Mouse (Mus musculus) thymus, postnatal 0 days (tissue): ENCODE results near the gene Ccdc8. TPM values are rescaled to one million over a fixed set of nuclear protein-coding genes. Genes with fewer than 3 reads are reported as not detected.
"Not testable (repeated sequence)": the region's sequence is repeated elsewhere in the genome, so short reads cannot be mapped to it uniquely, and the experiment has no call there.

ENCODE experiments used
- DNase-seq: peaks from one replicate; pipeline ENCODE4 v3.0.0-alpha.2; 2015; ENCODE audit warnings: low spot score
- polyA plus RNA-seq: library from polyadenylated mRNA; unstranded; fragments of >200 nt; fragmentation: Nextera tagmentation; extraction: Ambion mirVana; gene quantifications from 2 replicates; pipeline ENCODE4 v1.2.1, GENCODE M21; 2015

The Ccdc8 gene
- polyA plus RNA-seq: 3.7 and 4.7 TPM in 2 replicates

DNA sequence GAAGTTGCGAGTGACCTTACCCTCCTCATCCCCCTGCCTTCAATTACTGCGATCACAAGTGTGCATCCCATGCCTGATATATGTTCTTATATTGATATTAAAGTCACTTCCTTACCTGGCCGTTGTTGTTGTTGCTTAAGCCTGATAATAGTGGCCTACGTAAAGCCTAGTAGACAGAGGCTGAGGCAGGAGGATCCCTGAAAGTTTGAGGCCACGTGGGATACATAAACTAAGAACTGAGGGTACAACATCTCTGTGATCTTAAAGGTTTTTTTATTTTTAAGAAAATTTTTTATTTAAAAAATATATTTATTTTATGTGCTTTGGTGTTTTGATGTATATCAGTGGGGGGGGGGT lies at the start of gene Ccdc8:
Gene Ccdc8 (plus strand): TSS at position 258 of the 357 bp plus-strand sequence.
- no peak for DNase-seq

- no peak for DNase-seq
Observed at GRCm38 (mm10) chr7:16942861-16943260, 49.6 kb upstream of the Ccdc8 start.

GRCm38 (mm10) chr7:16944061-16944807 lies 48.3 kb upstream of the Ccdc8 start, which contains the start of gene Pnmal2:
Pnmal2 (plus strand) TSS chr7:16944682.
- peak; percentile 96 for DNase-seq

DNA sequence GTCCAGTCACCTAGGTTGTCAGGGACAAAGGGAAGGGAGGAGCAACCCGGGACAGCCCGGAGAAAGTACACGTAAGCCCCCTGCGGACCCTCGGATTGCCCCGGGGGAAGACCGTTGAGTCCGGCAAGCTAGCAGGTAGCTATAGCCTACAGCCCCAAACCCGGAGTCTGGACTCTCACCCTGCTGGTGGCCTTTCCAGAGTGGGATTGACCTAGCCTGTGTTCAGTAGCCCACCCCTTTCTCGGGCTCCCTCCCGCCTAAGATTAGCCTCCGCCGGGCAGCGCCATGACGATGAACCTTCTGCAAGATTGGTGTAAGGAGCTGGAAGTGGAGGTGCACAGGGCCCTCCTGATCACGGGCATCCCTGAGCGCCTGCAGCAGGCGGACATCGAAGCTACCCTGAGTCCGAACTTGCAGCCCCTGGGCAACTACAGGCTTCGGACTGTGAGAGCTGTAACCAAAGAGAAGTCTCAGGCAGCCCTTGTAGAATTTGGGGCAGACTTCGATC lies 47.6 kb upstream of the Ccdc8 start:
- DNase-seq: no peak

GRCm38 (mm10) chr7:16945419-16945818 lies 47.1 kb upstream of the Ccdc8 start:
- no peak for DNase-seq

DNA sequence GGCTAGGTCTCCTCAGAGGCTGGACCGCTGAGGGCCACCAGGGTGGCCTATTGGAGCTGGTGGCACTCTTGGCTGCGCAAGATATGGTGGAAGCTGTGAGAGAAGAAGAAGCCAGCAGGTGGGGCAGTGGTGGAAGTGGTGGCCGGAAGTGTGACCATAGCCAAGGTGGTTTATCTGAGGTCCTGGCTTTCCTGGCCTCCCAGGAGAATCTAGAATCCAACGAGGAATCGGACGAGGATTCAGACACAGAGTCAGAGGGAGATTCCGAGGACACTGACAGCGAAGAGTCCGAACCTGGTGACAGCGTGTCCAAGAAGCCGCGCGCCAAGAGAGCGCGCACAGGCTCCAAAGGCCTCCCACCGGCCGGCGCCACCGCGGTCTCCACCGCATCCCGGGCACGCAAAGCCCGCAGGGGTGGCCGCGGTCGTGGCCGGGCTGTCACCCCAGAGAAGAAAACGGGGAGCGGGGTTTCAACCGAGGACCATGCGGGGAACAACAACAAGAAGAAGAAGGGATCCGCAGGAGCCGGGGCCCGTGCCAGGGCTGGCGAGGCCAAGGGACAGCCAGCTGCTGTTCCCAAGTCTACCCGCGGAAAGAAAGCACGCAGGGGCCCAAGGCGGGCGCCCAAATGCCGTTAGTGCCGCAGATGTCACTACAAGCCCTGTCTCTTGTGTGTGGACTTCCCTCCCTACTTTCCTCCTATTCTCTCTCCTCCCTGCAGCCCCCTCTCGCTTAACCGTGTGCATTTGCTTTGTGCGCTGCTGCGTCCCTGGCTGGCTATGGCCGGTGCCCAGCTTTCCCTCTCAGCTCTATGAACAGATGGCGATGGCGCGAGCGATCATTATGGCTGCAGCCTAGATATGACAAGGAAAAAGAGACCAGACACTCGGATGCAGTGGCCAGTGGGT lies 45.8 kb upstream of the Ccdc8 start:
- no peak for DNase-seq

DNA sequence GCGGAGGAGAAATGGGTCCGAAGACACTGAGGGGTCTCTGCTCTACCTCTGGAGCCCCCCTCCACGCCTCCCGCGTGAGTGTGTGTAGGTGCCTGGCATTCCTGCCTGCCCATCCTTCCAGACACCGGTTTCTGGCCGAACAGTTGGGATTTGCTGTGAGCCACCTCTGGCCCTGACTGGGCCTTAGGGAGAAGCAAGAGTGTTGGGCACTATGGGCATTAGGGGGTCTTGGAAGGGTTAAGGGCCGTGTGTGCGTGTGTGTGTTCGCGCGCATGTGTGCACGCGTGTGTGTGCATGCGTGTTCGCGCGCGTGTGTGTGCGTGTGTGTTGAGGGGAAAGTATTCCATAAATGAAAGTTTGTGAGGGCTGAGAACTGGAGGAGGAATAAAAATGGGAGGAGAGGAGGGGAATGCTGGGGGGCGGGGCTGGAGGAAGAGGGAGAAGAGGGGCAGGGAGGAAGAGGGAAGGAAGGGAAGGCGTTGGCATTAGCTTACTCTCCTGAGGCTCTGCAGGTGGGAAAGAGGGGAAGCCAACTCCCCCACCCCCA lies 45.1 kb upstream of the Ccdc8 start:
- no peak for DNase-seq

DNA sequence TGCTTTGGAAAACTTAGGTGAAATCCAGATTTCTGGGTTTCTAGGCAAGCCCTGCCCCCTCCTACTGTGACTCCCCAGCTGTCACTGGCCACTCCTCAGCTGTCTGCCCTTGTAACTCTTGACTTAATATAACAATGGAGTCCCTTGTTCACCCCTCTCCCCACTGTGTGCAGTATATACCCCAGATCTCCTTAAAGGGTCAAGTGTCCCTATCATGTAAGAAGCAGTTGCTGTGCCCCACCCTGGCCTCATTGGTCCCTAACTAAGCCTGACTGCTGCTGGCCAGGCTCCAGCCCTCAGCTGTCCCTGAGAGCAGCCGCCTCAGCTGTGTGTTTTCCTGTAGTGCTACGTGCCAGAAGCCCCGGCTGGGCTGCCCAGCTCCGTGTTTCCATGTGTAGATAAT lies 44.5 kb upstream of the Ccdc8 start:
- no peak for DNase-seq

- no peak for DNase-seq
Observed at GRCm38 (mm10) chr7:16948923-16949458, 43.5 kb upstream of the Ccdc8 start.

DNA sequence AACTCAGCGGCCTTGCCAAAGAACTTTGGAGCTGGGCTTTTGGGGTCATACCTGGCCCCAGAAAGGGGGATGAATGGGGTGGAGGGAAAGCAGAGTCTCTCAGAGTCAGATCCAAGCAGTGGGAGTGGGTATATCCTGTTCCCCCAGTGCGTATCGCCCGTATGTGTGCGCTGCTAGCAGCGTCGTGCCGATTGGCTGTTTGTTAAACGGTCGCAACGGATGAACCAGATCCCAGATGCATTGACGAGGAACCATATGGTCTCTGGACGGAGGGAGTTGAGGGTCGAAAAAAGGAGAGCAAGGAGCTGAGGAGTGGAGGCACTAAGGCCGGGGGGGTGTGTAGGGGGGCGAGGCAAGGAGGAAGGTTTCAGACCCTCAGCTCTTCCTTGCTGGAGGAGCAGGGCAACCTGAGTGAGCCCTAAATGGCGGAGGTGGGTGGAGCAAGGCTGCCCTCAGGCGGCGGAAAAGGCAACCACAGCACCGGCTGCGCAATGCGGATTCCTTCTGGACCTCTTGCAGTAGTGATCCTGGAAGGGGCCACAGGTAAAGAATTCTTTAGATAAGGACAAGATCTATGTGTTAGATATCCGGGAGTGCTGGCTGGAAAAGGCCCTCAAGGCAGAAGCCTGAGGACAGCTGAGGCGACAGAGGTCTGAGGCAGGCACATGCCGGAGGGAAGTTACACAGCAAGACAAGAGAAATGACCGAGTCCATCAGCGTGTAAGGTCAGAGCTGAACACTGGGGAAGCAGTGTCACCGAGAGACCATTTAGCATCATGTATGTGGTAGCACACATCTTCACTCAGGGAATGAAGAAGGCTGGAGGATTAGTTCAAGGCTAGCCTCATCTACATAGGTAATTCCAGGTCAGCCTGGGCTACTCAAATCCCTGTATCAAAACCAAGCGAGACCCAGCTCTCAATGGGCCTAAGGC lies 42.3 kb upstream of the Ccdc8 start:
- peak; percentile 84 for DNase-seq

DNA sequence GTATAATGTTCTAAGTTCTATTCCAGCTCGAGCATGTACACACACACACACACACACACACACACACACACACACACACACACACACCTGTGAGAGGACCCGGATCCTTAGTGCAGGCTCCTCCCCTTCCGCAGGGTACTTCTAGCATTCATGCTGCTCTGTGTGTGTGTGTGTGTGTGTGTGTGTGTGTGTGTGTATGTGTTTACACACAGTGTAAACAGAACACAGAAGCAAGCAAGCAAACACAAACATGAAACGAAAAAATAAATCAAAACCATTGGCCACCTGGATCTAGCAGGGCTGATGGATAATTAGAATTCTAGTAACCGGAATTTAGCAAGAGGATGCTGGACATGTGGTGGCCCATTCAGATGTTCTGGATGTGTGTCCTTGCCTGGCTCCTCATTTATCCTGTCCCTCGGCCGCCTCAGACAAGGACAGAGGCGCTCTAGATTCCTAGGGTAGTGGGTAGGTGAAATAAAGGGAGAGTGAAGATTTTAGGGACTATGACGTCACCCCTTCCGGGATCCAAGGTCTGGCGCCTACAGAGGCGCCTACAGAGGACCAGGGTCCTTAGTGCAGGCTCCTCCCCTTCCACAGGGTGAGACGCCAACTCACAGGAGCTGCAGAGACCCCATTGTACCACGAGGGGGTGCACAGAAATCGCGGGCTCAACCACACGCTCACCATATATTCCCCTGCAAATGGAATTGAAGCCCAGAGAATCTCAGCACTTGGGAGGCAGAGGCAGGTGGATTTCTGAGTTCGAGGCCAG lies 41.5 kb upstream of the Ccdc8 start:
- peak; percentile 86 for DNase-seq

- DNase-seq: not testable (repeated sequence)
Observed at GRCm38 (mm10) chr7:16953776-16954175, 38.7 kb upstream of the Ccdc8 start.

DNA sequence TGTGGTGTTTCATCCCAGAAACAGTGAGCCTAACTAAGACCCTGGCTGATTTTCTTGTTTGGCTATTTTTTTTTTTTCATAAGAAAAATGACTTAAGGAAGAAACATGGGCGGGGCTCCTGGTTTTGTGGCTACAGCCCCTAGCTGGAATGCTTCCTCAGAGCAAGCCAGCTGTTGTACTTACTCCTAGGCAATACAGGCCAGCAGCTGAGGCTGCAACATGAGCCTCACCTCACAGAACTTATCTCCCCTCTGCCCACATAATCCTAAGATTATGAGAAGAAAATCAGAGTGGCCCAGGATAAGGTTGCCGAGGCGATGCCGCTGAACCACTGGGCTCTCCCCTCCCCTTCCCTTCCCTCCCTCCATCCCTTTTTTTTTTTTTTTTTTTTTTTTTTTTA lies 36.8 kb upstream of the Ccdc8 start:
- no peak for DNase-seq

DNA sequence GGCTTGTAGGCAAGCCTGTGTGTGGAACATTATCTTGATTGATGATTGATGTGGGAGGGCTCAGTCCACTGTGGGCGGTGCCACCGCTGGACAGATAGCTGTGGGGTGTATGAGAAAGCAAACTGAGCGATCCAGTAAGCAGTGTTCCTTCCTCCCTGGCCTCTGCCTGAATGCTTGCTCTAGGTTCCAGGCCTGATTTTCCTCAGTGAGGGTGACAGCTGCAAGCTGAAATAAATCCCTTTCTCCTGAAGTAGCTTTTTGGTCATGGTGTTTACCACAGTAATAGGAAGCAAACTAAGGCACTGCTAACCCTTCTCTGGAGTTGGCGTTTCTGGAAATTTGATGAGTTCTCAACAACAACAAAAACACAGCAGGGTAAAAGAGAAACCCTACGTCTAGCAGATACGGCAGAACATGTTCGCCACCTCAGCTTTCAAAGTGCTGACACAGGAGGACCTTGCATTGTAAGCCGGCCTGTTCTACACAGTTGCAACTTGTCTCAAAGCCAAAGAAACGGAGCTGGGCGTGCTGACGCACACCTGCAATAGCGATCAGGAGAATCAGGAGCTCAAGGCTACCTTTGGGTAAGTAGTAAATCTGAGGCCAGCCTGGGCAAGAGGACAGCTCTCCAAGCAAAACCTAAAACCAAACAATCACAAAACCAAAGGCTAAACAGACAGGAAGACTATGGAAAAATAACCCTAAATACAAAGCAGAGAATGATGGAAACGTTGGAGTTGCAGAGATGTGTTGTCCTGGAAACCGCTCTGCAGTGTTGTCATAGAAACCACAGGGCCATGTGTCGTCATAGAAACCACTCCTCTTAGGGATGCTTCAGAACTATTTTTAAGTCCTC lies 35.9 kb upstream of the Ccdc8 start:
- DNase-seq: no peak

DNA sequence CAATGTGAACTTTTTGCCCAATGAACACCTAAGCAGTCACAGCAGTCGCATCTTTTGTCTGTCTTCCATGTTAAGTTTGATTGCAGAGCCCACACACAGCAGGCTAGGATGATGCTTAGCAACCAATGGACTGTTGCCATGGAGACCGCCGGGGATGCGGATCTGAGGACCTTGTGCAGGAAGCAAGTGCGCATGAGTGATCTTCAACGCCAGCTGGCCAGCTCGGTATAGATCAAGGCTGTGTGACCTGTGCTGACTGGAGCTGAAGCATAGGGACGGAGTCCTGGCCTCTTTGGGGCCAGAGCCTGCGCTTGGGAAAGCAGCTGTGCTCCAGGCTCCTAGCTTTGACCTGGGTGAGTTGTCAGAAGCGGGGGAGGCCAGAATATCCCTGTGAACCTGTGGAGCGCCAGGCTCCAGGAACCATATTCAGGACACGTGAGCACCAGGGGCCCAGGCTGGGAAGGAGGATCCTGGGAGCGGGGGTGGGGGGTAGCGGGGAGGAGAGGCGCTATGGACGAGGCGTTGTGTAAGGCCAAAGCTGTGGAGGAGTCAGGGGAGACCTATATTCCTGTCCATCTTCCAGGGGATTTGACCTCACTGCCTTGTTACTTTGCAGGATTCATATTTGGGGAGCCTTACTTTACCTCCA lies 32.8 kb upstream of the Ccdc8 start, which contains the start of gene Pnmal1:
Gene Pnmal1 (plus strand): TSS at position 141 of the 649 bp plus-strand sequence.
- no peak for DNase-seq

- no peak for DNase-seq
Observed at GRCm38 (mm10) chr7:16961678-16962077, 30.8 kb upstream of the Ccdc8 start.

DNA sequence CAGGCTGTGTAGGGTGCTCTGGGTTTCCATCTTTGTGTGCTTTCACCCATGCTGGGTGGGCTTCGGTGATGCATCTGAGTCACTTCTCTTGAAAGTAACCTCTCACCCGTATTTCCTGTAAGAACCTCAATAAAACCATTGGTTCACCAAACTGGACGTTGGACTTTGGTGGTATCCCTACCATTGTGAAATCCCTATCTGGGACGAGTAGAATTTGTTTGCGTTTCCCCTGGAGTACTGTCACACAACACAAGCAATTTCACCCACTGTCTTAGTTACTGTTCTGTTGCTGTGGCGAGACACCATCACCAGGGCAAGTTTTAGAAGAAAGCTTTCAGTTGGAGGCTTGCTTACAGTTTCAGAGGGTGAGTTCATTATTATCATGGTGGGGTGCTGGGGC lies 24.1 kb upstream of the Ccdc8 start:
- no peak for DNase-seq

GRCm38 (mm10) chr7:16971160-16971559 lies 21.3 kb upstream of the Ccdc8 start:
- no peak for DNase-seq
